Mouse (Mus musculus): ENCODE measurements around the gene Tut1. TPM values are rescaled to one million over a fixed set of nuclear protein-coding genes. Genes with fewer than 3 reads are reported as not detected.

Gene Tut1
- total and polyA plus RNA-seq, 2 experiments from 2014 or later, result 15.1 to 19.0 TPM

DNA sequence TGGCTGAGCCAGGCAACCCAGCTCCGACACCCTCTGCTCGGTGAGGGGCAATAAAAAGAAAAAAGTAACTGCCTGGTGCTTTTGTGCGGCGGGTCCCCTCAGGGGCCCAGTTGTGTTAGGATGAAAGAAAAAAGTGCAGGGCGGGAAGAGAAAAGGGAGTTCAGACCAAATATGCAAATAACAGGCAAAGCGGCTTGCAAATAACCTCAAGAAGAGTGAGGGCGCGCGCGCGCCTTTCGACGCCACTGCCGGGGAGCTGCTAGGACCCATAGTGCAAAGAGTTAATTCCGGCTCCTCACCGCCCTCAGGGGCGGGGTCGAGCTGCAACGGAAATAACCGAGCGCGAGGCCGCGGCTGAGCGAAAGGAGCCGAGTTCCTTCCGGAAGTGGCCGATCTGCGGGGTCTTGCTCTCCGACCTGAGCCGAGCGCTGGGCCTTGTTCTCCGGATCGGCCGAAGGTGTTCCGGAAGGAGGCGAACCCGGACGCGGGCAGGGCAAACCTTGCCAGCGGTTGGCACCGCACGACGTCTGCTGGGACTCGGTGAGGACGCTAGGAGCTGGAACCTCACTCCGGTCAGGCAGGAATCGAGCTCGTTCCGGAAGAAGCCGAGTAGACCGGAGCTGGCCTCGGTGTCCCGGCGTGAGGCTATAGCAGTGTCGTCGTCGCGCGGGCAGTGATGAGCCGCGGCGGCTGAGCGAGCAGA is 12.0 kb upstream of the Tut1 start, which contains the start of gene Mta2:
TSS of gene Mta2 (plus strand) at position 361 of the 703 bp plus-strand sequence.
- peak within 1 kb of the TSS; percentile 87 for H3K9ac ChIP-seq (replicated peaks; ENCODE audit: low read length, poor library complexity, severe bottlenecking)
- WGBS, result 1% methylated on average over 64 of the region's 64 CpGs
- H3K4me3 ChIP-seq (ENCODE audit: low read depth, low read length), result peak within 1 kb of the TSS; percentile 71
- H3K36me3 ChIP-seq (ENCODE audit: insufficient read depth, low read length), result peaks cover 12% of the 10 kb centered on the region
- H3K9me3 ChIP-seq (ENCODE audit: low read length), result no peaks in the 10 kb centered on the region
- peak; percentile 41 for TF ChIP-seq CTCF (IDR thresholded peaks at IDR 0.05)
- H3K27ac ChIP-seq (ENCODE audit: low read depth, low read length), result peak within 1 kb of the TSS; percentile 95
- H3K4me2 ChIP-seq (ENCODE audit: low read depth, low read length, poor library complexity, severe bottlenecking), result peak within 1 kb of the TSS; percentile 63
- no peaks in the 10 kb centered on the region for H3K27me3 ChIP-seq (ENCODE audit: insufficient read depth, low read length)
- H3K4me1 ChIP-seq (ENCODE audit: insufficient read depth, low read length), result no peaks in the 10 kb centered on the region; the same call in 1 of the 2 replicates
- ATAC-seq (ENCODE audit: low FRiP score), result peak; percentile 95
- peak; percentile 98 for DNase-seq (ENCODE audit: low spot score)

DNA sequence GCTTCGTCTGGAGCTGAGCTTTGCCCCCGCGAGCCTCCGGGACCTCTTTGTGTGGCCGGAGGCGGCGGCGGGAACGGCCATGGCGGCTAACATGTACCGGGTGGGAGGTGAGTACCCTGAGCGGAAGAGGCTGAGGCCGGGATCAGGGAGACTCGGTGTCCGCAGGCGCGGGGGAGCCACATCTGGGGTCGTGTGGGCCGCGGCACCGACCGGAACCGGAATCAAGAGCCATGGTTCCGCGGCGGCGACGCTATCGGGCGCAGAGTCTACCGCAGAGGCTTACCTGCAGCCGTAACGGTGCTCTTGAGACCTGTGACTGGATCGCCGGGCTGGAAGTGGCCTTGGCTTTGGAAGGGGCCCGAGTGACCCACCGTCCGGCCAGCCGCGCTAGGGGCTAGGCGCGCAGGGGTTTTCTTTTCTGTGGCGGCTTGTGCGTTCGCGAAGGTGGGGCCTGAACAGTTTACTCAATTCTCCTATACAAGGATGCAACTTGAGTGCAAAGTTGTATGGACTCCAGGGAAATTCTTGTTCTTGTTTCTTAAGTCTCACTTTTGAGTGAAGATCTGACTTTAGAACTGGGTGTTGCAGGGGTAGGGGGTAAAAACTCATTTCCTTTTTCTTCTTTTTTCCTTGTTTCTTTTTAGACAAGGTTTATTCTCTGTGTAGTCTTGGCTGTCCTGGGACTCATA is 11.2 kb upstream of the Tut1 start:
- under 1% methylated on average over 46 of the region's 46 CpGs for WGBS
- DNase-seq (ENCODE audit: low spot score) (peak; percentile 50), ATAC-seq (ENCODE audit: low FRiP score) (peak; percentile 79)
- H3K4me1 ChIP-seq (ENCODE audit: insufficient read depth, low read length), result no peaks in the 10 kb centered on the region; the same call in 1 of the 2 replicates
- H3K4me2 ChIP-seq (ENCODE audit: low read depth, low read length, poor library complexity, severe bottlenecking), result peak overlapping the region; percentile 63
- H3K27me3 ChIP-seq (ENCODE audit: insufficient read depth, low read length), result no peaks in the 10 kb centered on the region
- H3K9ac ChIP-seq (replicated peaks; ENCODE audit: low read length, poor library complexity, severe bottlenecking), result peak overlapping the region; percentile 87
- H3K36me3 ChIP-seq (ENCODE audit: insufficient read depth, low read length), result peaks cover 18% of the 10 kb centered on the region
- peak overlapping the region; percentile 95 for H3K27ac ChIP-seq (ENCODE audit: low read depth, low read length)
- TF ChIP-seq CTCF (IDR thresholded peaks at IDR 0.05), result no peak
- no peaks in the 10 kb centered on the region for H3K9me3 ChIP-seq (ENCODE audit: low read length)
- peak overlapping the region; percentile 71 for H3K4me3 ChIP-seq (ENCODE audit: low read depth, low read length)

DNA sequence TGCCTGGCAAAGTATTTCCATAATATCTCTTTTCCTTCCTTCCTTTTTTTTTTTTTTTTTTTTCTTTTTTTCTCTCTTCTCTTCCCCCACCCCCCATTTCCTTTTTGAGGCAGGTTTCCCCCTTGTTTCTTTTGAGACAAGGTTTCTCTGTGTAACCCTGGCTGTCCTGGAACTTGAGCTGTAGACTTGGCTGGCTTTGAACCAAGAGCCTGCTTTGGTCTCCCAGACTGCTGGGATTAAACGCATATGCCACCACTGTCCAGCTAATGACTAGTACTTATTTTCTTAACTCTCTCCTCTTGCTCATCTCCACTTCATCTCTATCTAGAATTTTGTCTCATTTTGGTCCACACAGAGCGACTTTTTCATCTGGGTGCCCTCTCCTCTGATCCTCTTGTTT is 10.6 kb upstream of the Tut1 start:
- Histone ChIP-seq H3K9me3 (ENCODE audit: low read length) (no peaks in the 10 kb centered on the region), H3K4me3 (ENCODE audit: low read depth, low read length) (peak overlapping the region; percentile 71), H3K4me2 (ENCODE audit: low read depth, low read length, poor library complexity, severe bottlenecking) (peak overlapping the region; percentile 63), H3K9ac (replicated peaks; ENCODE audit: low read length, poor library complexity, severe bottlenecking) (peak overlapping the region; percentile 87; the same call in 1 of the 2 replicates), H3K36me3 (ENCODE audit: insufficient read depth, low read length) (peaks cover 25% of the 10 kb centered on the region), H3K27me3 (ENCODE audit: insufficient read depth, low read length) (no peaks in the 10 kb centered on the region), H3K27ac (ENCODE audit: low read depth, low read length) (no peak overlapping the region), H3K4me1 (ENCODE audit: insufficient read depth, low read length) (no peaks in the 10 kb centered on the region; the same call in 1 of the 2 replicates)
- no peak for TF ChIP-seq CTCF (IDR thresholded peaks at IDR 0.05)
- 69% methylated on average over 2 of the region's 2 CpGs for WGBS
- ATAC-seq (ENCODE audit: low FRiP score), result no peak
- DNase-seq (ENCODE audit: low spot score), result no peak

DNA sequence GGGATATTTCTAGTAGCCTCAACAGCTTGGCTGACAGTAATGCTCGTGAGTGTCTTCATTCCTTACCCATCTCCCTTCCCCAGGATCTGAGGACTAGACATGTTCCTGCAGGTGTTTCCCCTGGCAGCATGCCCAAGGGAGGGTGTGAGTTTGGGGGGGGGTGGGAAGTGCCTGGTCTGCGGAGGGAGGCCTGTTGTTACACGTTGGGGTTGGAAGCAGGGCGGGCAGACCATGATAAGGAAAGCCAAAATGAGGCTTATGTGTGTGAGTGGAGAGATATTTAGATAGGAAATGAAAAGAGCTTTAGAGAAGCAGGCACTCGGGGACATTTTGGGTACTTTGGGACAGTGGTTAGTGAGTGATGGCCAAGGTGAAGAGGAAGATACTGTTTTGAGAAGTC is 9.6 kb upstream of the Tut1 start:
- Histone ChIP-seq H3K27me3 (ENCODE audit: insufficient read depth, low read length) (no peaks in the 10 kb centered on the region), H3K27ac (ENCODE audit: low read depth, low read length) (no peak overlapping the region), H3K9ac (replicated peaks; ENCODE audit: low read length, poor library complexity, severe bottlenecking) (0 out of 2 replicates have a peak overlapping the region, but pooled peaks have one; percentile 29), H3K4me1 (ENCODE audit: insufficient read depth, low read length) (no peaks in the 10 kb centered on the region; the same call in 1 of the 2 replicates), H3K4me3 (ENCODE audit: low read depth, low read length) (no peak overlapping the region), H3K36me3 (ENCODE audit: insufficient read depth, low read length) (peaks cover 35% of the 10 kb centered on the region), H3K9me3 (ENCODE audit: low read length) (no peaks in the 10 kb centered on the region), H3K4me2 (ENCODE audit: low read depth, low read length, poor library complexity, severe bottlenecking) (no peak overlapping the region)
- TF ChIP-seq CTCF (IDR thresholded peaks at IDR 0.05), result no peak
- ATAC-seq (ENCODE audit: low FRiP score) (no peak), DNase-seq (ENCODE audit: low spot score) (no peak)
- WGBS, result 66% methylated on average over 5 of the region's 5 CpGs

DNA sequence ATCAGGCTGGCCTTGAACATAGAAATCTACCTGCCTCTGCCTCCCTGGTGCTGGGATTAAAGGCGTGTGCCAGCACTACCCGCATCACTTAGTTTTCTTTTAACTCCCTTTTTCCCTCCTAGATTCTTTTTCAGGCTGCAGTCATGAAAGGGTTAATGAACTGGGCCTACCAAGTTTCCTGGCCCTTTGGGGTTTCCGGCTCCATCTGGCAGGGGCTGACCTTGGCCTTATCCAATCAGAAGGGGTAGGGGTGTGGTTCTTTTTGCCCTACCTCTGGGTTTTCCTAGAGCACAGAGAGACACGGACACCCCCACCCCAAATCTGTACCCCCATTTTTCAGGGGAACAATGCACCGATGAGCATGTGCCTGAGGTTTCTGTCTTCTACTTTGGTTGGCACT is 8.9 kb upstream of the Tut1 start:
- peaks cover 39% of the 10 kb centered on the region for H3K36me3 ChIP-seq (ENCODE audit: insufficient read depth, low read length)
- peak; percentile 85 for DNase-seq (ENCODE audit: low spot score)
- H3K27ac ChIP-seq (ENCODE audit: low read depth, low read length), result no peak overlapping the region
- H3K4me2 ChIP-seq (ENCODE audit: low read depth, low read length, poor library complexity, severe bottlenecking), result no peak overlapping the region
- no peak for ATAC-seq (ENCODE audit: low FRiP score)
- no peaks in the 10 kb centered on the region for H3K9me3 ChIP-seq (ENCODE audit: low read length)
- H3K4me3 ChIP-seq (ENCODE audit: low read depth, low read length), result no peak overlapping the region
- no peaks in the 10 kb centered on the region; the same call in 1 of the 2 replicates for H3K4me1 ChIP-seq (ENCODE audit: insufficient read depth, low read length)
- no peaks in the 10 kb centered on the region for H3K27me3 ChIP-seq (ENCODE audit: insufficient read depth, low read length)
- H3K9ac ChIP-seq (replicated peaks; ENCODE audit: low read length, poor library complexity, severe bottlenecking), result peak overlapping the region; percentile 8; the same call in 1 of the 2 replicates
- no peak for TF ChIP-seq CTCF (IDR thresholded peaks at IDR 0.05)
- WGBS, result 36% methylated on average over 5 of the region's 5 CpGs

DNA sequence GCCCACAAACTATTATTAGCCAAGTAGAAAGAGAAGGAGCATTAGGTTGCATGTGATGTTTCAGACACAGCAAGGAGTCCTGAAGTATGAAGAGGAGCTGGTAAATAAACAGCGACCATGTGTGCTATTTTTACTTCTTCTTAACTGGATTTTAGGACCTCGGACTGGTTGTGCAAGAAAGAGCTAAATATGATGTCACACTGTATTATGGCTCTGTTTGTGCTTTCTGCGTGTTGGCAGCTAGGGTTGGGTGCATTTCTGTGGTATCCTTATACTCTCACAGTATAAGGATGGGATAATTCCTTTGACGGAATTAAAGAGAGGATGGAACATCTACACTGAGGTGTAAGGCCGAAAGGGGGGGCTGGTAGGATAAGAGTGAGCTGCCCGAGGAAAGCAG is 8.4 kb upstream of the Tut1 start:
- Histone ChIP-seq H3K36me3 (ENCODE audit: insufficient read depth, low read length) (peaks cover 42% of the 10 kb centered on the region), H3K27ac (ENCODE audit: low read depth, low read length) (no peak overlapping the region), H3K9ac (replicated peaks; ENCODE audit: low read length, poor library complexity, severe bottlenecking) (peak overlapping the region; percentile 8; the same call in 1 of the 2 replicates), H3K9me3 (ENCODE audit: low read length) (no peaks in the 10 kb centered on the region), H3K4me3 (ENCODE audit: low read depth, low read length) (no peak overlapping the region), H3K4me2 (ENCODE audit: low read depth, low read length, poor library complexity, severe bottlenecking) (no peak overlapping the region), H3K4me1 (ENCODE audit: insufficient read depth, low read length) (no peaks in the 10 kb centered on the region; the same call in 1 of the 2 replicates), H3K27me3 (ENCODE audit: insufficient read depth, low read length) (no peaks in the 10 kb centered on the region)
- WGBS, result 82% methylated on average over 6 of the region's 6 CpGs
- ATAC-seq (ENCODE audit: low FRiP score) (no peak), DNase-seq (ENCODE audit: low spot score) (no peak)
- no peak for TF ChIP-seq CTCF (IDR thresholded peaks at IDR 0.05)
